Mouse (Mus musculus) testis, adult 2 months (tissue): ENCODE measurements around the gene Dnah17.

Experiments
- CTCF ChIP-seq: fragments of 200-500 bp; IDR thresholded peaks from 2 replicates; pipeline ENCODE4 v1.5.1; 2012; ENCODE audit warnings: low read depth, mild to moderate bottlenecking, inconsistent platforms, low read length, moderate library complexity; ENCODE audit not compliant: control insufficient read depth, insufficient read depth, insufficient replicate concordance
- POLR2A ChIP-seq: fragments of 200-500 bp; IDR thresholded peaks from 2 replicates; pipeline ENCODE4 v1.6.1; 2012; ENCODE audit warnings: low read depth, mild to moderate bottlenecking, inconsistent platforms, low read length, moderate library complexity; ENCODE audit not compliant: control insufficient read depth

- TF ChIP-seq CTCF = no peak
- TF ChIP-seq POLR2A = no peak
These were observed 11.7 kb downstream of the Dnah17 start for GRCm38 (mm10) chr11:118118777-118119176.
